Mouse (Mus musculus) stomach, embryonic 15.5 days (tissue): ENCODE measurements around the gene Mllt6. TPM values are rescaled to one million over a fixed set of nuclear protein-coding genes. Genes with fewer than 3 reads are reported as not detected.

Experiments used
- ATAC-seq: fragments of 200-750 bp; cut with Nextera tagmentation; 2 replicates; pipeline ENCODE4 v1.8.0; 2017; ENCODE audit warnings: low read depth, moderate number of reproducible peaks, moderate TSS enrichment; ENCODE audit not compliant: insufficient read depth, low FRiP score
- H3K27ac ChIP-seq: fragments of 300-500 bp; sonication (generic); 2 replicates; pipeline ENCODE4 v1.5.1; 2015; ENCODE audit warnings: mild to moderate bottlenecking, inconsistent platforms
- H3K27me3 ChIP-seq: fragments of 300-500 bp; sonication (generic); replicated peaks from 2 replicates; pipeline ENCODE4 v1.6.1; 2015; ENCODE audit warnings: inconsistent platforms
- H3K36me3 ChIP-seq: fragments of 300-500 bp; sonication (generic); 2 replicates; pipeline ENCODE4 v1.6.1; 2015; ENCODE audit warnings: inconsistent platforms
- H3K4me1 ChIP-seq: fragments of 300-500 bp; sonication (generic); 2 replicates; pipeline ENCODE4 v1.6.1; 2015; ENCODE audit warnings: inconsistent platforms
- H3K4me2 ChIP-seq: fragments of 300-500 bp; sonication (generic); 2 replicates; pipeline ENCODE4 v1.6.1; 2015; ENCODE audit warnings: mild to moderate bottlenecking, inconsistent platforms
- H3K4me3 ChIP-seq: fragments of 300-500 bp; sonication (generic); replicated peaks from 2 replicates; pipeline ENCODE4 v1.5.1; 2015; ENCODE audit warnings: inconsistent platforms
- H3K9ac ChIP-seq: fragments of 300-500 bp; sonication (generic); 2 replicates; pipeline ENCODE4 v1.6.1; 2015; ENCODE audit warnings: inconsistent platforms
- H3K9me3 ChIP-seq: fragments of 300-500 bp; sonication (generic); 2 replicates; pipeline ENCODE4 v1.6.1; 2016; ENCODE audit warnings: inconsistent platforms
- WGBS: fragments of 180-500 bp; shearing (Covaris S2); methylation state at CpG from one replicate; pipeline ENCODE4 v1.1.7; 2015; 5-methylcytosine and 5-hydroxymethylcytosine counted together
- polyA plus RNA-seq: library from polyadenylated mRNA; unstranded; fragments of >200 nt; fragmentation: Nextera tagmentation; extraction: Ambion mirVana; gene quantifications from 2 replicates; pipeline ENCODE4 v1.2.1, GENCODE M21; 2015

Mllt6 gene
- polyA plus RNA-seq, 1 experiment from 2014 or later = 2.2 TPM

DNA sequence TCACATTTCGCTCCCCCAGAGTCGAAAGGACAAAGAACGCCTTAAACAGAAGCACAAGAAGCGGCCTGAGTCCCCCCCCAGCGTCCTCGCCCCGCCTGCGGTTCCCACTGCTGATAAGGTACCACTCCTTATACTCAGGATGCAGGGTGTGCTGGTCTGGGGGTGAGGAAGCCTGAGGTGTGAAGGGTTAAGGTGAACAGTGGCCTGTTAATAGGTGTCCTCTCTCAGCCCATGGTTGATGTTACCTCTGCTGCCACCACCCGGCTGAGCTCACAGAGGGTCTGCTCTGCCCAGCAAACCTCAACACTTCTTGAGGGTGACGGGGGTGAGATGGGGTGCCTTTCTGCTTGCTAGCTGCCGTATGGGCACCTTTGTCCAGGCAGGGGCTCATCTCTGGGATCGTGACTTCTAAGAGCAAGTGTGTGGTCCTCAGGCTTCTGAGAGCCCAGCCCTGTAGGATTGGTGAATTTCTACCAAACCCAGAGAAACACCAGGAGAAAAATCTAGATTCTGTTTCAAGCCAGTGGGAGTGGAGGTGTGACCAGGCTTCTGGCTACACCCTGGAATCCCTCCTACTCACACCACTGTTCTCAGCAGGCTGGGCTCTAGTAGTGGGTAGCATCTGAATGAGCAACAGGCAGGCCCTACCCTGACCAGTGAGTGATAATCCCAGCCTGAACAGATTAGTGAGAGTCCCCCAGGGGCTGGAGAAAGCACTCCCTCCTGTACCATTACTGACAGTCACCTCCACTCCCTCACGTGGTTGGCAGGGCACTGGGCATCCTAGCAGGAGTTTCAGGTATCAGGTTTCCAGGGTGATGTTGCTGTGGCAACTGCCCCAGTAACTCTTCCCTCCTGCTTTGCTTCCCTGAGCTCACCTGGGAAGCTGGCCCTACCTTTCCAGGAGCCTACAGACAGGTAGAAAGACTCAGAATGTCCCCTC lies 7.3 kb downstream of the Mllt6 start:
- H3K4me1 ChIP-seq = peaks cover 24% of the 10 kb centered on the region
- H3K27me3 ChIP-seq = no peaks in the 10 kb centered on the region
- 51% methylated on average over 13 of the region's 13 CpGs for WGBS
- no peak overlapping the region for H3K9ac ChIP-seq
- H3K36me3 ChIP-seq = peaks cover 54% of the 10 kb centered on the region
- no peak for ATAC-seq
- no peak overlapping the region for H3K27ac ChIP-seq
- H3K4me2 ChIP-seq = no peak overlapping the region
- H3K4me3 ChIP-seq = no peak overlapping the region
- no peaks in the 10 kb centered on the region for H3K9me3 ChIP-seq

DNA sequence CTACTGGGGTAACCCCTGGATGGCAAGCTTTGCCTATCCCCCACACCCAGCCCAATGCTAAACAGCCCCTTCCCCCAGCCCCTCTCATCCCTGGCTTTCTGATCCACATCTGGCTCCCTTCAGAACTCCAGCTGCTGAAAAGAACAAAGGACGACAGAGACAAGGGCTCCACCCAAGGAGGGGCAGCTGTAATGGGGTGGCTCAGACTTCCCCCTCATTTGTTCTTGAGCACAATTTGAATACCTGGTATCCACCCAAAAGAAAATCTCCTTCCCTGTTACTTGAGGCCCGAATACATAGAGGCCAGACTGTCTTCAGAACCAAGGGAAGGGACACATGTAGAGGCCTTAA lies 7.9 kb downstream of the Mllt6 start:
- H3K27ac ChIP-seq = no peak overlapping the region
- H3K4me1 ChIP-seq = peaks cover 24% of the 10 kb centered on the region
- no peak overlapping the region for H3K4me2 ChIP-seq
- H3K36me3 ChIP-seq = peaks cover 48% of the 10 kb centered on the region
- WGBS = 51% methylated on average over 2 of the region's 2 CpGs
- no peak for ATAC-seq
- no peaks in the 10 kb centered on the region for H3K9me3 ChIP-seq
- no peaks in the 10 kb centered on the region for H3K27me3 ChIP-seq
- H3K4me3 ChIP-seq = no peak overlapping the region
- H3K9ac ChIP-seq = no peak overlapping the region

DNA sequence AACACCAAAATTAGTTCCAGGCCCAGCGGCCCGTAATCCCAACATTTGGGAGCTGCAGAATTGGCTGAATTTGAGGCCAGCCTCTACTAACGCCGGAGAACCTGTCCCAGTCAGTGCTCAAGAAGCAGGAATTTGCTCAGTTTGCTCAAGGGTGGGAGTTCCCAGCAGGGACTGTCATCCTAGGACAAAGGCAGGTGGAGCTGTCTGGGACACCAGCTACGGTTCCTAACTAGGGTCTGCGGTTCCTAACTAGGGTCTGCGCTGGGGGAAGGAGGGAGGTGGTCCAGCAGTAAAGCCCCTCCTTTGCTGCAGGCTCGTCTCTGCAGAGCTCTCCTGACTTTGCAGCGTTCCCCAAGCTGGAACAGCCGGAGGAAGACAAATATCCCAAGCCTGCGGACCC lies 9.9 kb downstream of the Mllt6 start:
- ATAC-seq = no peak
- peaks cover 53% of the 10 kb centered on the region for H3K36me3 ChIP-seq
- 75% methylated on average over 11 of the region's 11 CpGs for WGBS
- H3K9me3 ChIP-seq = no peaks in the 10 kb centered on the region
- no peak overlapping the region for H3K4me3 ChIP-seq
- no peak overlapping the region for H3K4me2 ChIP-seq
- H3K27ac ChIP-seq = no peak overlapping the region
- no peaks in the 10 kb centered on the region for H3K27me3 ChIP-seq
- H3K9ac ChIP-seq = no peak overlapping the region
- H3K4me1 ChIP-seq = peaks cover 24% of the 10 kb centered on the region

GRCm38 (mm10) chr11:97676050-97676754 lies 13.0 kb downstream of the Mllt6 start:
- H3K27me3 ChIP-seq = no peaks in the 10 kb centered on the region
- H3K4me1 ChIP-seq = no peaks in the 10 kb centered on the region
- no peak overlapping the region for H3K9ac ChIP-seq
- no peaks in the 10 kb centered on the region for H3K9me3 ChIP-seq
- 79% methylated on average over 15 of the region's 15 CpGs for WGBS
- no peak overlapping the region for H3K27ac ChIP-seq
- H3K4me2 ChIP-seq = no peak overlapping the region
- no peak for ATAC-seq
- peaks cover 63% of the 10 kb centered on the region for H3K36me3 ChIP-seq
- H3K4me3 ChIP-seq = no peak overlapping the region

GRCm38 (mm10) chr11:97677381-97677780 lies 14.2 kb downstream of the Mllt6 start:
- H3K36me3 ChIP-seq = peaks cover 62% of the 10 kb centered on the region
- ATAC-seq = no peak

GRCm38 (mm10) chr11:97677842-97678241 lies 14.6 kb downstream of the Mllt6 start:
- peaks cover 60% of the 10 kb centered on the region for H3K36me3 ChIP-seq
- no peak overlapping the region for H3K4me3 ChIP-seq
- H3K9ac ChIP-seq = no peak overlapping the region
- no peak overlapping the region for H3K4me2 ChIP-seq
- no peaks in the 10 kb centered on the region for H3K9me3 ChIP-seq
- no peaks in the 10 kb centered on the region for H3K27me3 ChIP-seq
- 70% methylated on average over 8 of the region's 8 CpGs for WGBS
- no peak for ATAC-seq
- H3K4me1 ChIP-seq = no peaks in the 10 kb centered on the region
- H3K27ac ChIP-seq = no peak overlapping the region

More at GRCm38 (mm10) chr11:97677381-97677780, 14.2 kb downstream of the Mllt6 start:
- no peak overlapping the region for H3K9ac ChIP-seq
- WGBS = 70% methylated on average over 15 of the region's 15 CpGs
- no peaks in the 10 kb centered on the region for H3K4me1 ChIP-seq
- no peak overlapping the region for H3K4me3 ChIP-seq
- no peaks in the 10 kb centered on the region for H3K9me3 ChIP-seq
- H3K27ac ChIP-seq = no peak overlapping the region
- H3K4me2 ChIP-seq = no peak overlapping the region
- no peaks in the 10 kb centered on the region for H3K27me3 ChIP-seq

- 87% methylated on average over 15 of the region's 15 CpGs for WGBS
- Histone ChIP-seq H3K27ac (no peak overlapping the region), H3K4me3 (no peak overlapping the region), H3K27me3 (no peaks in the 10 kb centered on the region), H3K9ac (no peak overlapping the region), H3K4me1 (no peaks in the 10 kb centered on the region), H3K4me2 (no peak overlapping the region), H3K9me3 (no peaks in the 10 kb centered on the region), H3K36me3 (peaks cover 56% of the 10 kb centered on the region)
- no peak for ATAC-seq
Observed at GRCm38 (mm10) chr11:97678301-97678700, 15.1 kb downstream of the Mllt6 start.

DNA sequence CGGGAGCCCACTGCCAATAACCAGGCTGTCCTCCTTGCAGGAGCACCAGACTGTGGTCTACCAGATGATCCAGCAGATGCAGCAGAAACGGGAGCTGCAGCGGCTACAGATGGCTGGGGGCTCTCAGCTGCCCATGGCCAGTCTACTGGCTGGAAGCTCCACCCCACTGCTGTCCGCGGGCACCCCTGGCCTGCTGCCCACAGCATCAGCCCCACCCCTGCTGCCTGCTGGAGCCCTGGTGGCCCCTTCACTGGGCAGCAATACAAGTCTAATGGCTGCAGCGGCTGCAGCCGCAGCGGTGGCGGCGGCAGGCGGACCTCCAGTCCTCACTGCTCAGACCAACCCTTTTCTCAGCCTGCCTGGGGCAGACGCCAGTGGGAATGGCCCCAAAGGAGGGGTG lies 17.2 kb downstream of the Mllt6 start:
- H3K36me3 ChIP-seq = peaks cover 41% of the 10 kb centered on the region
- WGBS = 74% methylated on average over 12 of the region's 12 CpGs

DNA sequence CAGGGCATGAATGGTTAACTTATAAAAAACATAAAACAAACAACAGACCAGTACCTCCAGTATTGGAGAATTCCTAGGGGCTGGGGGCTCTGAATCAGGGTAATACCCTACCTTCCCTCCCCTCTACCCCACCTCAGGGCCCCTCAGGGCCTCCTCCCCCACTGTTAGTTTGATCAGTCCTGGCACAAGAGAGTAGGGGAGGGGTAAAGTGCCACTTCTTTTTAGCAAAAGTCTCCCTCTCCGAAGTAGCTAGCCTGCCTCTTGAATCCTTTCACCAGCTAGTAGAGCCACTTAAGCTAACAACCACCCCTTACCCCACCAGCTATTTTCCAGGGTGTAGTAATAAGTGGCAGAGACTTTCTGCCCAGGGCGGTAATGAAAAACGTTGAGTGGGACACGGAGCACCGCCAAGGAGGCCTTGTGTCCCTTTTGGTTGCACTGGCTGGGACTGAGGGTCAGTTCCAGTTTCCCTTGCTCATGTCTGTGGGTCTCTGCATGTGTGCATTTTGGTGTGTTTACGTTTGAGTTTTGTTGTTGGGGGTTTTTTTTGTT lies 19.4 kb downstream of the Mllt6 start:
- peaks cover 23% of the 10 kb centered on the region; the same call in 1 of the 2 replicates for H3K4me1 ChIP-seq
- ATAC-seq = no peak
- H3K27me3 ChIP-seq = no peaks in the 10 kb centered on the region
- WGBS = 71% methylated on average over 6 of the region's 6 CpGs
- H3K36me3 ChIP-seq = peaks cover 28% of the 10 kb centered on the region
- no peak overlapping the region for H3K4me2 ChIP-seq
- H3K4me3 ChIP-seq = no peak overlapping the region
- H3K9me3 ChIP-seq = no peaks in the 10 kb centered on the region
- no peak overlapping the region for H3K9ac ChIP-seq
- no peak overlapping the region for H3K27ac ChIP-seq

More for the DNA sequence above, 17.2 kb downstream of the Mllt6 start:
- Histone ChIP-seq H3K27me3 (no peaks in the 10 kb centered on the region), H3K9me3 (no peaks in the 10 kb centered on the region), H3K9ac (no peak overlapping the region), H3K4me3 (no peak overlapping the region), H3K4me1 (peaks cover 8% of the 10 kb centered on the region; the same call in 1 of the 2 replicates), H3K27ac (no peak overlapping the region), H3K4me2 (no peak overlapping the region)
- ATAC-seq = no peak

- ATAC-seq = no peak
- H3K4me3 ChIP-seq = no peak overlapping the region
- H3K9ac ChIP-seq = no peak overlapping the region
- no peak overlapping the region for H3K4me2 ChIP-seq
- H3K36me3 ChIP-seq = peaks cover 22% of the 10 kb centered on the region
- no peak overlapping the region for H3K27ac ChIP-seq
- 84% methylated on average over 6 of the region's 6 CpGs for WGBS
- H3K27me3 ChIP-seq = no peaks in the 10 kb centered on the region
- peaks cover 23% of the 10 kb centered on the region; the same call in 1 of the 2 replicates for H3K4me1 ChIP-seq
- H3K9me3 ChIP-seq = no peaks in the 10 kb centered on the region
Observed at GRCm38 (mm10) chr11:97684063-97684680, 21.0 kb downstream of the Mllt6 start.

GRCm38 (mm10) chr11:97684766-97685165 lies 21.6 kb downstream of the Mllt6 start:
- no peaks in the 10 kb centered on the region for H3K27me3 ChIP-seq
- 31% methylated on average over 7 of the region's 7 CpGs for WGBS
- peaks cover 20% of the 10 kb centered on the region; the same call in 1 of the 2 replicates for H3K36me3 ChIP-seq
- no peak for ATAC-seq
- no peak overlapping the region for H3K4me3 ChIP-seq
- H3K27ac ChIP-seq = 0 out of 2 replicates have a peak overlapping the region, but pooled peaks have one; percentile 18
- H3K4me2 ChIP-seq = no peak overlapping the region
- H3K4me1 ChIP-seq = peaks cover 23% of the 10 kb centered on the region; the same call in 1 of the 2 replicates
- H3K9ac ChIP-seq = no peak overlapping the region
- H3K9me3 ChIP-seq = no peaks in the 10 kb centered on the region
